Mouse (Mus musculus): Measurements from ENCODE around the gene Ssr1. TPM values are rescaled to one million over a fixed set of nuclear protein-coding genes. Genes with fewer than 3 reads are reported as not detected.

Gene Ssr1
- total and polyA plus RNA-seq, 2 experiments from 2014 or later, result 16.6 to 50.7 TPM

DNA sequence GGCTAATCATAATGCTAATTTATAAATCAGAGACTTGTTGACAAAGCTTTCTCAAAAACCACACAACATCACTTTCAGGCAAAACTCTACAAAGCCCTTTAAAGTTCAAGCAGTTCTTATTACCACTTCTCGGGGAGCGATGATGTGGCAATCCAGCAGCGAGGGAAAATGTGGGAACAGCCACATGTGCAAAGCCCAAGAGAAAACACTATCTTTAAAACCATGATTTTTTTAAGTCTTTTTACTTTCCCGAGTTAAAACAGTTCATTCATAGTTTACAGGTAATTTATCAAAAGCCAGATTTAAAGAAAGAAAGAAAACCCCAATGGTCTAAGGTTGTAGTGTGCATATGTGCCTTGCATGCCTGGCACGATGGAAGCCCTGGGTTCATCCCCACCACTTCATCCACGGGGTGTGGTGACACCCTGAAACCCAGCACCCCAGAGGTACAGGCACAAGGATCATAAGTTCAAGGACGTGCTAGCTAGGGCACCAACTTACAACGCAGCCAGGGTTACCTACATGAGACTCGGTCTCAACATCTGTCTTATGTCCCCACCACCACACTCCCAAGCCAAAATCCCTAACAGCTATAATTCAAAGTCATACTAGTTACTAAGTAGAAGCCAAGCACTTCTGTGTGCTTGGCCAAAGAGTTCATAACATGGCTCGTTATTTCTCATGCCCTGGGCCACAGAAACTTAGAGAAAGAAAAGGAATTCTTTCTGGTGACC is 1.2 kb downstream of the Ssr1 start:
- Histone ChIP-seq H3K4me1 (ENCODE audit: control insufficient read depth, insufficient read depth) (peaks cover 10% of the 10 kb centered on the region), H3K9ac (replicated peaks; ENCODE audit: low read depth, low read length) (peak overlapping the region; percentile 83), H3K4me2 (ENCODE audit: low read depth, low read length) (peak overlapping the region; percentile 78), H3K9me3 (replicated peaks; ENCODE audit: control insufficient read depth, low read length) (no peaks in the 10 kb centered on the region), H3K27me3 (ENCODE audit: control insufficient read depth, insufficient read depth, low read length) (no peaks in the 10 kb centered on the region), H3K4me3 (ENCODE audit: low read depth, low read length) (peak overlapping the region; percentile 83), H3K27ac (ENCODE audit: low read depth) (peak overlapping the region; percentile 94), H3K36me3 (replicated peaks; ENCODE audit: control insufficient read depth, insufficient read depth, low read length) (peaks cover 39% of the 10 kb centered on the region)
- TF ChIP-seq EP300 (IDR thresholded peaks at IDR 0.05; ENCODE audit: low read depth) (no peak), CTCF (IDR thresholded peaks at IDR 0.05; ENCODE audit: low read depth) (no peak)
- ATAC-seq (ENCODE audit: insufficient read depth, low read depth) (no peak), DNase-seq (ENCODE audit: low spot score) (peak; percentile 12)
- WGBS, result 10% methylated on average over 10 of the region's 10 CpGs

DNA sequence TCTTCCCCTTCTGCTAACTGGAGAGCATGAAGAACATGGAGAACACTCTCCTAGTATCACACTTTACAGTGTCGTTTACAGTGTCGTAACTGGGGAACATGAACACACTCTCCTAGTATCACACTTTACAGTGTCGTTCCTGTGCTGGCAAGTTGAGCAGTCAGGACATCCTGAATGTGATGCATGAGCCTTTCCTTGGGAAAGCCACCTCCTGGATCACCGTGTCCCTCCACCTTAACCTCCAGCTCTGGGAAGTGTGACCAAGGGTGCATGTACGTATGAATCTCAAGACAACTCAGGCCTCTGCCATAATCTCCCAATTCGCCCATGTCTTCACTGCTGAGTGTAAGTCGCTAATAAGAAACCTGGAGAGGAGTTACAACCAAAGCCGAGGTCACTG is 4.3 kb downstream of the Ssr1 start:
- peaks cover 10% of the 10 kb centered on the region for H3K4me1 ChIP-seq (ENCODE audit: control insufficient read depth, insufficient read depth)
- H3K27me3 ChIP-seq (ENCODE audit: control insufficient read depth, insufficient read depth, low read length), result no peaks in the 10 kb centered on the region
- TF ChIP-seq CTCF (IDR thresholded peaks at IDR 0.05; ENCODE audit: low read depth) (no peak), EP300 (IDR thresholded peaks at IDR 0.05; ENCODE audit: low read depth) (no peak)
- H3K36me3 ChIP-seq (replicated peaks; ENCODE audit: control insufficient read depth, insufficient read depth, low read length), result peaks cover 67% of the 10 kb centered on the region
- no peak overlapping the region for H3K4me2 ChIP-seq (ENCODE audit: low read depth, low read length)
- no peaks in the 10 kb centered on the region for H3K9me3 ChIP-seq (replicated peaks; ENCODE audit: control insufficient read depth, low read length)
- no peak overlapping the region for H3K27ac ChIP-seq (ENCODE audit: low read depth)
- no peak for ATAC-seq (ENCODE audit: insufficient read depth, low read depth)
- no peak overlapping the region for H3K9ac ChIP-seq (replicated peaks; ENCODE audit: low read depth, low read length)
- DNase-seq (ENCODE audit: low spot score), result no peak
- H3K4me3 ChIP-seq (ENCODE audit: low read depth, low read length), result no peak overlapping the region
- 87% methylated on average over 8 of the region's 8 CpGs for WGBS

GRCm38 (mm10) chr13:37986166-37986565 is 7.9 kb downstream of the Ssr1 start:
- ATAC-seq (ENCODE audit: insufficient read depth, low read depth) (no peak), DNase-seq (ENCODE audit: low spot score) (no peak)
- H3K27me3 ChIP-seq (ENCODE audit: control insufficient read depth, insufficient read depth, low read length), result no peaks in the 10 kb centered on the region
- H3K9me3 ChIP-seq (replicated peaks; ENCODE audit: control insufficient read depth, low read length), result no peaks in the 10 kb centered on the region
- H3K27ac ChIP-seq (ENCODE audit: low read depth), result no peak overlapping the region
- peaks cover 92% of the 10 kb centered on the region for H3K36me3 ChIP-seq (replicated peaks; ENCODE audit: control insufficient read depth, insufficient read depth, low read length)
- no peak overlapping the region for H3K4me3 ChIP-seq (ENCODE audit: low read depth, low read length)
- no peak overlapping the region for H3K4me2 ChIP-seq (ENCODE audit: low read depth, low read length)
- WGBS, result 86% methylated on average over 10 of the region's 10 CpGs
- TF ChIP-seq EP300 (IDR thresholded peaks at IDR 0.05; ENCODE audit: low read depth) (no peak), CTCF (IDR thresholded peaks at IDR 0.05; ENCODE audit: low read depth) (no peak)
- no peaks in the 10 kb centered on the region for H3K4me1 ChIP-seq (ENCODE audit: control insufficient read depth, insufficient read depth)
- H3K9ac ChIP-seq (replicated peaks; ENCODE audit: low read depth, low read length), result no peak overlapping the region

GRCm38 (mm10) chr13:37981063-37981462 is 13.0 kb downstream of the Ssr1 start:
- WGBS, result 83% methylated on average over 5 of the region's 5 CpGs
- Histone ChIP-seq H3K4me3 (ENCODE audit: low read depth, low read length) (no peak overlapping the region), H3K4me1 (ENCODE audit: control insufficient read depth, insufficient read depth) (no peaks in the 10 kb centered on the region), H3K27me3 (ENCODE audit: control insufficient read depth, insufficient read depth, low read length) (no peaks in the 10 kb centered on the region), H3K27ac (ENCODE audit: low read depth) (no peak overlapping the region), H3K4me2 (ENCODE audit: low read depth, low read length) (no peak overlapping the region), H3K36me3 (replicated peaks; ENCODE audit: control insufficient read depth, insufficient read depth, low read length) (peaks cover 91% of the 10 kb centered on the region), H3K9me3 (replicated peaks; ENCODE audit: control insufficient read depth, low read length) (no peaks in the 10 kb centered on the region), H3K9ac (replicated peaks; ENCODE audit: low read depth, low read length) (no peak overlapping the region)
- ATAC-seq (ENCODE audit: insufficient read depth, low read depth) (no peak), DNase-seq (ENCODE audit: low spot score) (no peak)
- no peak for TF ChIP-seq EP300 (IDR thresholded peaks at IDR 0.05; ENCODE audit: low read depth)
- TF ChIP-seq CTCF (IDR thresholded peaks at IDR 0.05; ENCODE audit: low read depth), result no peak

GRCm38 (mm10) chr13:37980346-37980745 is 13.7 kb downstream of the Ssr1 start:
- no peak for ATAC-seq (ENCODE audit: insufficient read depth, low read depth)
- no peak overlapping the region for H3K9ac ChIP-seq (replicated peaks; ENCODE audit: low read depth, low read length)
- WGBS, result 95% methylated on average over 10 of the region's 10 CpGs
- no peaks in the 10 kb centered on the region for H3K9me3 ChIP-seq (replicated peaks; ENCODE audit: control insufficient read depth, low read length)
- DNase-seq (ENCODE audit: low spot score), result no peak
- no peak overlapping the region for H3K4me3 ChIP-seq (ENCODE audit: low read depth, low read length)
- no peaks in the 10 kb centered on the region for H3K4me1 ChIP-seq (ENCODE audit: control insufficient read depth, insufficient read depth)
- peaks cover 90% of the 10 kb centered on the region for H3K36me3 ChIP-seq (replicated peaks; ENCODE audit: control insufficient read depth, insufficient read depth, low read length)
- no peak overlapping the region for H3K27ac ChIP-seq (ENCODE audit: low read depth)
- no peaks in the 10 kb centered on the region for H3K27me3 ChIP-seq (ENCODE audit: control insufficient read depth, insufficient read depth, low read length)
- H3K4me2 ChIP-seq (ENCODE audit: low read depth, low read length), result no peak overlapping the region
- TF ChIP-seq CTCF (IDR thresholded peaks at IDR 0.05; ENCODE audit: low read depth) (no peak), EP300 (IDR thresholded peaks at IDR 0.05; ENCODE audit: low read depth) (no peak)

DNA sequence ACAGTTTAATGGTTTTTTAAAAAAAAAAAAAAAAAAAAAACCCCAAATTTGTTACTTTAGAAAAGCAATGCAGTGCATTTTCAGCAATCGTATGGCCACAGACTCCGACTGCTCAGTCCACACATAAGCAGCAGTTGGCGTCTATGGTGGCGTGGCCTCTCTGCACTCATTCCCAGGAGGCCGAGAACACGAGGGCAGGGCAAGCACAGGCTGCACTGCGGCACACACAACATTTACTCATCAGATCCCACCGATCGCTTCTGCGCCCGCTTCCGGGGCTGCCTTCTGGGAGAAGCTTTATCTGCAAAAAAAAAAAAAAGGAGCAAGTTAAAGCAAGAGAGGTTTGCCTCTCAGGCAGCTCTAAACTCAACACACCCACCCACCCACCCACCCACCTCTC is 14.5 kb downstream of the Ssr1 start:
- 93% methylated on average over 12 of the region's 12 CpGs for WGBS
- H3K9ac ChIP-seq (replicated peaks; ENCODE audit: low read depth, low read length), result no peak overlapping the region
- no peak overlapping the region for H3K4me3 ChIP-seq (ENCODE audit: low read depth, low read length)
- H3K4me2 ChIP-seq (ENCODE audit: low read depth, low read length), result no peak overlapping the region
- DNase-seq (ENCODE audit: low spot score), result no peak
- TF ChIP-seq EP300 (IDR thresholded peaks at IDR 0.05; ENCODE audit: low read depth), result no peak
- no peak for TF ChIP-seq CTCF (IDR thresholded peaks at IDR 0.05; ENCODE audit: low read depth)
- no peaks in the 10 kb centered on the region for H3K4me1 ChIP-seq (ENCODE audit: control insufficient read depth, insufficient read depth)
- H3K36me3 ChIP-seq (replicated peaks; ENCODE audit: control insufficient read depth, insufficient read depth, low read length), result peaks cover 84% of the 10 kb centered on the region
- no peak for ATAC-seq (ENCODE audit: insufficient read depth, low read depth)
- H3K27me3 ChIP-seq (ENCODE audit: control insufficient read depth, insufficient read depth, low read length), result no peaks in the 10 kb centered on the region
- no peaks in the 10 kb centered on the region for H3K9me3 ChIP-seq (replicated peaks; ENCODE audit: control insufficient read depth, low read length)
- H3K27ac ChIP-seq (ENCODE audit: low read depth), result no peak overlapping the region

All from heart, postnatal 0 days (tissue).